Mouse (Mus musculus) monocyte, adult 5-6 weeks (primary cell): Measurements from ENCODE around the gene Ccl2. TPM values are rescaled to one million over a fixed set of nuclear protein-coding genes. Genes with fewer than 3 reads are reported as not detected.

Source experiments
- ATAC-seq: fragments of 153-309, 156-312 bp; replicated peaks from 2 replicates; pipeline ENCODE4 v1.8.0; 2017; ENCODE audit warnings: mild to moderate bottlenecking; ENCODE audit not compliant: low TSS enrichment, insufficient number of reproducible peaks, severe bottlenecking, poor library complexity, low FRiP score
- total RNA-seq: library from RNA; stranded (forward); fragments of 200-1000, 200-491, 200-594 nt; gene quantifications from 3 replicates; pipeline ENCODE4 v1.2.3, GENCODE M21; 2017

The Ccl2 gene
- total RNA-seq, 1 experiment from 2014 or later, result 5.0 TPM

GRCm38 (mm10) chr11:82032136-82032535, 3.2 kb upstream of the Ccl2 start:
- no peak for ATAC-seq

GRCm38 (mm10) chr11:82032678-82033344, 2.6 kb upstream of the Ccl2 start:
- ATAC-seq, result no peak

GRCm38 (mm10) chr11:82034446-82034845, 925 bp upstream of the Ccl2 start:
- ATAC-seq, result no peak

- ATAC-seq, result no peak
Measured at GRCm38 (mm10) chr11:82035857-82036256, 486 bp downstream of the Ccl2 start.

GRCm38 (mm10) chr11:82038535-82038934, 3.2 kb downstream of the Ccl2 start, which contains the start of gene Gm17268:
Gene Gm17268, minus strand, starts transcription at chr11:82038562.
- ATAC-seq, result no peak

GRCm38 (mm10) chr11:82039132-82039660, 3.8 kb downstream of the Ccl2 start:
- ATAC-seq, result no peak

GRCm38 (mm10) chr11:82041671-82042080, 6.3 kb downstream of the Ccl2 start:
- peak; percentile 67; the same call in 1 of the 2 replicates for ATAC-seq

GRCm38 (mm10) chr11:82045471-82045870, 10.1 kb downstream of the Ccl2 start, which contains the start of gene Ccl7:
Gene Ccl7, plus strand, starts transcription at chr11:82045712.
- no peak for ATAC-seq

- peak; percentile 40; the same call in 1 of the 2 replicates for ATAC-seq
Measured at GRCm38 (mm10) chr11:82047746-82048415, 12.5 kb downstream of the Ccl2 start.

GRCm38 (mm10) chr11:82053849-82054248, 18.5 kb downstream of the Ccl2 start:
- ATAC-seq, result no peak

GRCm38 (mm10) chr11:82057646-82058045, 22.3 kb downstream of the Ccl2 start, which contains the start of gene Ccl11:
Gene Ccl11, plus strand, starts transcription at chr11:82057823.
- no peak for ATAC-seq

- no peak for ATAC-seq
Measured at GRCm38 (mm10) chr11:82062226-82062625, 26.9 kb downstream of the Ccl2 start.

- no peak for ATAC-seq
Measured at GRCm38 (mm10) chr11:82063454-82063853, 28.1 kb downstream of the Ccl2 start.

- ATAC-seq, result no peak
Measured at GRCm38 (mm10) chr11:82066953-82067571, 31.7 kb downstream of the Ccl2 start.

GRCm38 (mm10) chr11:82071076-82071475, 35.7 kb downstream of the Ccl2 start:
- ATAC-seq, result no peak

- no peak for ATAC-seq
Measured at GRCm38 (mm10) chr11:82072374-82072773, 37.0 kb downstream of the Ccl2 start.

GRCm38 (mm10) chr11:82072984-82073383, 37.6 kb downstream of the Ccl2 start:
- no peak for ATAC-seq

GRCm38 (mm10) chr11:82073686-82074085, 38.3 kb downstream of the Ccl2 start:
- no peak for ATAC-seq

- ATAC-seq, result no peak
Measured at GRCm38 (mm10) chr11:82077031-82077430, 41.7 kb downstream of the Ccl2 start.
